Mouse (Mus musculus) stomach, postnatal 0 days (tissue): ENCODE measurements around the gene Cdkn2aipnl. TPM values are rescaled to one million over a fixed set of nuclear protein-coding genes. Genes with fewer than 3 reads are reported as not detected.

ENCODE experiments used
- ATAC-seq: fragments of 200-750 bp; cut with Nextera tagmentation; 2 replicates; pipeline ENCODE4 v1.8.0; 2017; ENCODE audit not compliant: low FRiP score, low TSS enrichment
- DNase-seq: peaks from one replicate; pipeline ENCODE4 v3.0.0-alpha.2; 2016; ENCODE audit warnings: low spot score
- H3K27ac ChIP-seq: fragments of 300-500 bp; sonication (generic); replicated peaks from 2 replicates; pipeline ENCODE4 v1.5.1; 2014; ENCODE audit warnings: mild to moderate bottlenecking, control low read depth
- H3K27me3 ChIP-seq: fragments of 300-500 bp; sonication (generic); 2 replicates; pipeline ENCODE4 v1.6.1; 2014; ENCODE audit warnings: low read length; ENCODE audit not compliant: control insufficient read depth, insufficient read depth
- H3K36me3 ChIP-seq: fragments of 300-500 bp; sonication (generic); 2 replicates; pipeline ENCODE4 v1.6.1; 2014; ENCODE audit warnings: low read length, mixed read lengths; ENCODE audit not compliant: control insufficient read depth, insufficient read depth
- H3K4me1 ChIP-seq: fragments of 300-500 bp; sonication (generic); replicated peaks from 2 replicates; pipeline ENCODE4 v1.6.1; 2014; ENCODE audit warnings: antibody characterized with exemption; ENCODE audit not compliant: control insufficient read depth, insufficient read depth
- H3K4me2 ChIP-seq: fragments of 300-500 bp; sonication (generic); replicated peaks from 2 replicates; pipeline ENCODE4 v1.6.1; 2014; ENCODE audit warnings: low read depth, mild to moderate bottlenecking, control low read depth, moderate library complexity
- H3K4me3 ChIP-seq: fragments of 300-500 bp; sonication (generic); 2 replicates; pipeline ENCODE4 v1.5.1; 2014; ENCODE audit warnings: low read depth, low read length, control low read depth
- H3K9ac ChIP-seq: fragments of 300-500 bp; sonication (generic); 2 replicates; pipeline ENCODE4 v1.6.1; 2014; ENCODE audit warnings: mild to moderate bottlenecking, low read length, control low read depth, mixed read lengths
- H3K9me3 ChIP-seq: fragments of 300-500 bp; sonication (generic); 2 replicates; pipeline ENCODE4 v1.6.1; 2016; ENCODE audit warnings: low read length; ENCODE audit not compliant: control insufficient read depth
- CTCF ChIP-seq: IDR thresholded peaks from 2 replicates; pipeline ENCODE4 v1.5.1; 2016; ENCODE audit warnings: antibody characterized with exemption, low read depth, mild to moderate bottlenecking, moderate library complexity
- EP300 ChIP-seq: optimal IDR thresholded peaks from 2 replicates; pipeline ENCODE3; 2016; ENCODE audit warnings: antibody characterized with exemption
- WGBS: fragments of 180-500 bp; shearing (Covaris S2); extraction: QIAGEN DNeasy Blood & Tissue Kit; methylation state at CpG from one replicate; pipeline ENCODE4 v1.1.7; 2014; 5-methylcytosine and 5-hydroxymethylcytosine counted together
- polyA plus RNA-seq: library from polyadenylated mRNA; unstranded; fragments of >200 nt; fragmentation: Nextera tagmentation; extraction: Ambion mirVana; gene quantifications from 2 replicates; pipeline ENCODE4 v1.2.1, GENCODE M21; 2015

Gene Cdkn2aipnl
- polyA plus RNA-seq, 1 experiment from 2014 or later = 46.9 TPM

- Histone ChIP-seq H3K9me3 (no peaks in the 10 kb centered on the region), H3K27me3 (no peaks in the 10 kb centered on the region), H3K27ac (0 out of 2 replicates have a peak overlapping the region, but pooled peaks have one; percentile 4), H3K4me3 (no peak overlapping the region), H3K9ac (no peak overlapping the region), H3K4me2 (no peak overlapping the region), H3K36me3 (no peaks in the 10 kb centered on the region), H3K4me1 (no peaks in the 10 kb centered on the region)
- no peak for ATAC-seq
- DNase-seq = no peak
- 58% methylated on average over 15 of the region's 15 CpGs for WGBS
- TF ChIP-seq EP300 (no peak), CTCF (no peak)
Measured at GRCm38 (mm10) chr11:51942602-51943499, 24.6 kb upstream of the Cdkn2aipnl start.

DNA sequence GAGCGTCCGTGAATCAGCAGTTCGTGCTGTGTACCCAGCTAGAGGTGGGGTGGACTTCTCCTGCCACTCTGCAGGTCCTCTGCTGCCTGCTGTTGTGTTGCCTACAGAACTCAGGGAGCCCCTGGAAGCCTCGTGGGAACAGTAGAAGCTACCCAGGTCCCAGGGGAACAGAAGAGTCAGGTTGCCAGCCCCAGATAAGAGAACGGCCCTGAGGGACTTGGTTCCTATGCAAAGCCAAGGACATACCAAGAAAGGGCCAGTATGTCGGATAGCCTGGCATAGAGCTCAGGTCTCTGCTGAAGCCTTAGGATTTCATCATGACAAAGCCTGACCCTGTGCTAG lies 24.0 kb upstream of the Cdkn2aipnl start:
- 48% methylated on average over 6 of the region's 6 CpGs for WGBS
- no peak overlapping the region for H3K27ac ChIP-seq
- DNase-seq (no peak), ATAC-seq (no peak)
- no peaks in the 10 kb centered on the region for H3K9me3 ChIP-seq
- TF ChIP-seq EP300 = no peak
- no peak for TF ChIP-seq CTCF
- no peaks in the 10 kb centered on the region for H3K27me3 ChIP-seq
- H3K4me3 ChIP-seq = no peak overlapping the region
- H3K4me1 ChIP-seq = no peaks in the 10 kb centered on the region
- no peak overlapping the region for H3K4me2 ChIP-seq
- no peak overlapping the region for H3K9ac ChIP-seq
- no peaks in the 10 kb centered on the region for H3K36me3 ChIP-seq

- no peak for TF ChIP-seq CTCF
- TF ChIP-seq EP300 = no peak
- Histone ChIP-seq H3K9me3 (no peaks in the 10 kb centered on the region), H3K27me3 (no peaks in the 10 kb centered on the region), H3K36me3 (no peaks in the 10 kb centered on the region), H3K4me2 (no peak overlapping the region), H3K4me3 (no peak overlapping the region), H3K9ac (no peak overlapping the region), H3K27ac (no peak overlapping the region), H3K4me1 (no peaks in the 10 kb centered on the region)
- DNase-seq = no peak
- 79% methylated on average over 3 of the region's 3 CpGs for WGBS
- no peak for ATAC-seq
Measured at GRCm38 (mm10) chr11:51944239-51944638, 23.2 kb upstream of the Cdkn2aipnl start.

DNA sequence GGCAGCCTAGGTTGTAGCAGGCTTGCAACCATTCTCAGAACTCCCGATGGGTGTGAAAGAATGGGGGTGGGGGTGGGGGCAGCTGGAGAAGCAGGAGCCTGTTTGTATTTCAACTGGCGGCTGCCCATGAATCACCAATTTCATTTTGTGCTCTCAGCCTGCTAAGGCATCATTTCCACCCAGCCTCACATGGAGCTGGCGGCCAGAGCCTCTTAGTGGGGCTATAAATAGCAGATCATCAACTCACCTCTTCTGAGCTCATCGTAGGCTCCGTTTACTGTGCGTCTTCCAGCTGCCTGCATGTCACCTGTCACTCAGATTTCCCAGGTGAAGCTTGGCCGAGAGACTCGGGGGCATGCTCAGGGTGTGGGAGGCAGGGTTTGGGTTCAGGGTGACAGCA lies 21.9 kb upstream of the Cdkn2aipnl start:
- no peak for ATAC-seq
- whole genome bisulfite sequencing = 9% methylated on average over 8 of the region's 8 CpGs

GRCm38 (mm10) chr11:51946144-51946543 lies 21.3 kb upstream of the Cdkn2aipnl start:
- Histone ChIP-seq H3K9me3 (no peaks in the 10 kb centered on the region), H3K27ac (no peak overlapping the region), H3K27me3 (no peaks in the 10 kb centered on the region), H3K4me3 (no peak overlapping the region), H3K4me1 (no peaks in the 10 kb centered on the region), H3K4me2 (no peak overlapping the region), H3K9ac (no peak overlapping the region), H3K36me3 (no peaks in the 10 kb centered on the region)
- ATAC-seq (no peak), DNase-seq (no peak)
- 66% methylated on average over 6 of the region's 6 CpGs for WGBS
- TF ChIP-seq EP300 = no peak
- no peak for TF ChIP-seq CTCF

More for the DNA sequence above, 21.9 kb upstream of the Cdkn2aipnl start:
- DNase-seq = peak; percentile 19
- H3K4me1 ChIP-seq = no peaks in the 10 kb centered on the region
- H3K4me2 ChIP-seq = no peak overlapping the region
- no peak for TF ChIP-seq CTCF
- H3K36me3 ChIP-seq = no peaks in the 10 kb centered on the region
- no peak overlapping the region for H3K27ac ChIP-seq
- H3K9ac ChIP-seq = no peak overlapping the region
- H3K9me3 ChIP-seq = no peaks in the 10 kb centered on the region
- H3K4me3 ChIP-seq = no peak overlapping the region
- H3K27me3 ChIP-seq = no peaks in the 10 kb centered on the region

DNA sequence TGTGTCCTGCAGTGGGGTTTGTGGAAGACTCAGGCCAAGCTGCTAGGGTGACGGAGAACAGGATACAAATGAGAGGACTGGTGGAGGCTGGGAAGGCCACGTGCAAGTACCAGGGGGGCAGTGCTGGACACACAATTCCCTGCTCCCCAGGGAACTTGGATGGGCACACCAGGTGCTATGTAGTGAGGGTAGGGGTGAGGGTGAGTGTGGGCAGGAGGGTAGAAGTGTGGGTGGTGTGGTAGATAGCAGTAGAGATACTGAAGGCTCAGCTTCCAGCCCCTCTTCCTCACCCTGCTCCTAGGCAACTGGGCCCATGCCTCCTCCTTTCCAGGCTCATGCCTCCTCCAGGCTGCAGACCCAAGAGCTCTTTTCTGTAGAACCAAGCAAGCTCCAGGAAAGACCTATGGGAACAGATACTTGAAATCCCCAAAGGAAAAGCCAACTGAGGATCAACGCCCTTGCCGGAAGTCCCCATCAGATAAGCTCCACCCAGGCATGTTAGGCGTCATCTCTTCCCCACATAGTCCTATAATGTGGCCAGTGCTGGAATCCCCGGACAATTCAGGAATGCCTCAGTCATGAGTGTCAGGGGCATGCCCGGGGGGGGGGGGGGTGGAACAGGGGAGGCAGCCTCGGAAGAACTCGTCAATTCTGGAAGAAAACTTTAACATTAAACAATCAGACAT lies 18.2 kb upstream of the Cdkn2aipnl start:
- Histone ChIP-seq H3K4me3 (no peak overlapping the region), H3K27me3 (no peaks in the 10 kb centered on the region), H3K4me2 (no peak overlapping the region), H3K4me1 (no peaks in the 10 kb centered on the region), H3K9me3 (no peaks in the 10 kb centered on the region), H3K9ac (no peak overlapping the region), H3K27ac (no peak overlapping the region), H3K36me3 (no peaks in the 10 kb centered on the region)
- WGBS = 71% methylated on average over 9 of the region's 9 CpGs
- ATAC-seq (no peak), DNase-seq (no peak)
- no peak for TF ChIP-seq CTCF
- no peak for TF ChIP-seq EP300
